Mouse (Mus musculus): ENCODE measurements around the gene Il1rapl2. TPM values are rescaled to one million over a fixed set of nuclear protein-coding genes. Genes with fewer than 3 reads are reported as not detected.

The Il1rapl2 gene
- polyA plus RNA-seq, 1 experiment from 2014 or later, result 0.04 TPM

DNA sequence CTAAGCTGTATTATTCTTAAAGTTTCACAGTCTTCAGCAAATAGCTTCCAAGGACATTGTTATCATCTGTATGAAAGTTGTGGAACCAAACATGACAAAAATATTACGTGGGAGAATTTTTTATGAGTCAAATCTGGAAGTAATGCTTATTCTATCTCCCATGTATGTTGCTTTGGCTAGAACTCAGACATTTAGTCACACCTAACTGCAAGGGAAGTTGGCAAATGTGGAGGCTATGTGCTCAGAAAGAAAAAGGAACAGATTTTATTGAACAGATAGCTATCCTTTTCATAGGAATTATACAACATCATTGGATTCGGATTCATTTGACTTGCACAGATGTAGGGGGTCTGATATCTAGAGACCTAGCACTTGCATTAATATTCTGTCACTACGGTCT lies 908.1 kb downstream of the Il1rapl2 start:
- no peak for ATAC-seq (ENCODE audit: low read depth)
- H3K4me1 ChIP-seq (replicated peaks; ENCODE audit: control insufficient read depth, insufficient read depth, low read length), result no peaks in the 10 kb centered on the region

DNA sequence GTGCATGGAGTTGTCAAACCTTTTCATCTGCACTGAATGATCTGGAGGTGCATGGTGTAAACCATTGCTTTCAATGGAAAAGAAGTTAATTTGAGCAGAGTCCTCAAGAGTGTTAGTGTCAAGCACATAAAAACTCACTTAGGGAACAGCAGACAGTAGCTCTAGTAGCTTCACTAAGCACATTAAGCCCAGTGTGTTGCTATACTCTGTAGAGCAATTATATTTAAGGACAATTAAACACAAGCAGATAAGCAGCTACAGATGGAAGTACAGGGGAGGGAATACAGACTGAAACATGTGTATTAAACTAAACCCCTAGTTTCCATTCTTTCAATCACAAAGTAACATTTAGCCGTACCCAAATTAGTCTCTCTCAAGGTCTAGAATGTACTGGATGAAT lies 930.1 kb downstream of the Il1rapl2 start:
- H3K4me1 ChIP-seq (replicated peaks; ENCODE audit: control insufficient read depth, insufficient read depth, low read length), result no peaks in the 10 kb centered on the region
- no peak overlapping the region for H3K27ac ChIP-seq (ENCODE audit: low read length)
- 90% methylated on average over 1 of the region's 1 CpGs for WGBS
- H3K4me2 ChIP-seq (ENCODE audit: low read depth, low read length), result no peak overlapping the region
- no peaks in the 10 kb centered on the region for H3K27me3 ChIP-seq (ENCODE audit: control insufficient read depth, insufficient read depth, low read depth, low read length)
- H3K9me3 ChIP-seq (ENCODE audit: control insufficient read depth, low read length), result no peaks in the 10 kb centered on the region
- no peak overlapping the region for H3K4me3 ChIP-seq (ENCODE audit: low read length)
- no peak overlapping the region for H3K9ac ChIP-seq (ENCODE audit: low read length)
- ATAC-seq (ENCODE audit: low read depth), result no peak
- no peaks in the 10 kb centered on the region for H3K36me3 ChIP-seq (ENCODE audit: control insufficient read depth, insufficient read depth, low read length)

More for the DNA sequence above, 908.1 kb downstream of the Il1rapl2 start:
- Histone ChIP-seq H3K4me3 (ENCODE audit: low read length) (no peak overlapping the region), H3K4me2 (ENCODE audit: low read depth, low read length) (no peak overlapping the region), H3K27ac (ENCODE audit: low read length) (no peak overlapping the region), H3K9me3 (ENCODE audit: control insufficient read depth, low read length) (no peaks in the 10 kb centered on the region), H3K9ac (ENCODE audit: low read length) (no peak overlapping the region), H3K36me3 (ENCODE audit: control insufficient read depth, insufficient read depth, low read length) (no peaks in the 10 kb centered on the region), H3K27me3 (ENCODE audit: control insufficient read depth, insufficient read depth, low read depth, low read length) (no peaks in the 10 kb centered on the region; the same call in 1 of the 2 replicates)
- WGBS, result 68% methylated on average over 3 of the region's 3 CpGs

DNA sequence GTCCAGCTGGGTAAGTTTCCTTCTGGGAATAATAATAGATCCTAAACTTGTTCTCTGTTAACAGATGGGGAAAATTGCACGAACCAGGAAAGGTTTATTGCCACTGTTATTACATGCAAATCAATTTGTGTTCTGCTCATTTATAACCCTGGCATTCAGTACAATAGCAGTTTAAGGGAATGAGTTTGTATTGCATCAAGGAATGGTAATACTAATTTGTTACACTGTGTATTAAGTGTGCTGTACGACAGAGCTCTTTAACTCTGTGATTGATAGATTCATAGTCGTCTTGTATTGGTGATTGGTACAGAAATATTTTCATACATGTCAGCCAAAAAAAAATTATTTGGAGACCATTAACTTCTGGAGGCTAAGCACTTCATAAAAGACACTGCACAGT lies 934.6 kb downstream of the Il1rapl2 start:
- Histone ChIP-seq H3K9me3 (ENCODE audit: control insufficient read depth, low read length) (no peaks in the 10 kb centered on the region), H3K27ac (ENCODE audit: low read length) (no peak overlapping the region), H3K27me3 (ENCODE audit: control insufficient read depth, insufficient read depth, low read depth, low read length) (no peaks in the 10 kb centered on the region), H3K4me2 (ENCODE audit: low read depth, low read length) (no peak overlapping the region), H3K36me3 (ENCODE audit: control insufficient read depth, insufficient read depth, low read length) (no peaks in the 10 kb centered on the region), H3K4me3 (ENCODE audit: low read length) (no peak overlapping the region), H3K9ac (ENCODE audit: low read length) (no peak overlapping the region), H3K4me1 (replicated peaks; ENCODE audit: control insufficient read depth, insufficient read depth, low read length) (no peaks in the 10 kb centered on the region)
- ATAC-seq (ENCODE audit: low read depth), result no peak
- 57% methylated on average over 3 of the region's 3 CpGs for WGBS

DNA sequence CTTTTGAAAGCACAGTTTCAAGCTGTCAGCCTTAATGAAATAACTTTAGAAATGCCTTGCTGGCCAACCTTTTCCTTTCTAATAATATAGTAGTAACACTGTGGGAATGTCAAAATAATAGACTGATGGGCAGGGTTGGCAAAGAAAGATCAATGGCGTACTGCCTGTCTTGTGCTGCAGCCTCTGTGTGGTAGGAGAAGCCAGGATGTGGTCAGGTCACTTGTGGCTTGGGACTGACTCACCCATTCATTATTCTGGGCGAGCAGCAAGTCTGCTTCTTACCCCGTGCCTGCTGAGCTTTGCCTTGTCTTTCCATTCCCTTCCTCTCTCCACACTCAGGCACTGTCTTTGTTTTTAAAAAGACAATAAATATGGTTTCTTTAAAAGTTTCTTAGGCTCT lies 1049.7 kb downstream of the Il1rapl2 start:
- Histone ChIP-seq H3K9ac (ENCODE audit: low read length) (no peak overlapping the region), H3K36me3 (ENCODE audit: control insufficient read depth, insufficient read depth, low read length) (no peaks in the 10 kb centered on the region), H3K4me2 (ENCODE audit: low read depth, low read length) (no peak overlapping the region), H3K4me1 (replicated peaks; ENCODE audit: control insufficient read depth, insufficient read depth, low read length) (no peaks in the 10 kb centered on the region), H3K4me3 (ENCODE audit: low read length) (no peak overlapping the region), H3K27me3 (ENCODE audit: control insufficient read depth, insufficient read depth, low read depth, low read length) (no peaks in the 10 kb centered on the region), H3K9me3 (ENCODE audit: control insufficient read depth, low read length) (no peaks in the 10 kb centered on the region), H3K27ac (ENCODE audit: low read length) (no peak overlapping the region)
- no peak for ATAC-seq (ENCODE audit: low read depth)
- 46% methylated on average over 3 of the region's 3 CpGs for WGBS

DNA sequence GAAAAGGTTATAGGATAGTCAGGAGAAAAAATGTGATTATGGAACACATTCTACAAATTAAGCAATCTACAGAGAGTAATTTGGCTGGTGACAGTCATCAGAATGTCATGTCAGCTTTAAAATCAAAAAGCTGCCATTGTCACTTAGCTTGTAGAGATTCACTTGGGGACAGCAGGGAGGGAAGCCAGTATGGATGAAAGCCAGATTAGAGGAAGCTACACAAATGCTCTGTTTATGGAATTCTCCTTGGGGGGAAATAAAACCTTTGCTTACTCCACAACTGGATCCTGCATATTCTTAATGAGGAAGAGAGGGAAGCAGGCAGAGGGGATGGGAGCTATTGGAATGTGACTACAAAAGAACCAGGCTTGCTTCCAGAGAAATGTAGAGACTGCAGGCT lies 1054.9 kb downstream of the Il1rapl2 start:
- H3K9ac ChIP-seq (ENCODE audit: low read length), result no peak overlapping the region
- no peaks in the 10 kb centered on the region for H3K27me3 ChIP-seq (ENCODE audit: control insufficient read depth, insufficient read depth, low read depth, low read length)
- H3K4me2 ChIP-seq (ENCODE audit: low read depth, low read length), result no peak overlapping the region
- H3K9me3 ChIP-seq (ENCODE audit: control insufficient read depth, low read length), result no peaks in the 10 kb centered on the region
- H3K36me3 ChIP-seq (ENCODE audit: control insufficient read depth, insufficient read depth, low read length), result no peaks in the 10 kb centered on the region
- ATAC-seq (ENCODE audit: low read depth), result no peak
- no peak overlapping the region for H3K4me3 ChIP-seq (ENCODE audit: low read length)
- H3K27ac ChIP-seq (ENCODE audit: low read length), result no peak overlapping the region
- H3K4me1 ChIP-seq (replicated peaks; ENCODE audit: control insufficient read depth, insufficient read depth, low read length), result no peaks in the 10 kb centered on the region

DNA sequence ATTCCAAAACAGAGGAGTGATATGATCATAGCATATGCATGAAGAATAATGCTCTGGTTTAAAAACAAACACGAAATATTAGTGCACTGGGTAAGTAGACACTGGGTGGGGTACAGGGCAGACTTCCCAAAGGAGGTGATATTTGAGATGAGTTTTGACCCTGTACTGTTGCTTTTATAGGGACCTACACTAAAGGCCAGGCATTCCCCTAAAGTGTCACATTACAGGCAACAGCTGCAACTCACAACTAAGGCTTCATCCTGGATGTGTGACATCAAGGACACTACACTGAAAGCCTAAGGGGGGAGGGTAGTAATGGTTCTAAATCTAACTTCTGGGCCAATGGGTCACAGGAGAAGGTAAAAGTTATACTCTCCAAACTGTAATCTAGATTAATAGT lies 1152.0 kb downstream of the Il1rapl2 start:
- H3K36me3 ChIP-seq (ENCODE audit: control insufficient read depth, insufficient read depth, low read length), result no peaks in the 10 kb centered on the region
- H3K9me3 ChIP-seq (ENCODE audit: control insufficient read depth, low read length), result no peaks in the 10 kb centered on the region
- no peak overlapping the region for H3K9ac ChIP-seq (ENCODE audit: low read length)
- H3K4me1 ChIP-seq (replicated peaks; ENCODE audit: control insufficient read depth, insufficient read depth, low read length), result no peaks in the 10 kb centered on the region
- no peak overlapping the region for H3K4me3 ChIP-seq (ENCODE audit: low read length)
- no peak for ATAC-seq (ENCODE audit: low read depth)
- WGBS, result 24% methylated on average over 1 of the region's 1 CpGs
- no peak overlapping the region for H3K27ac ChIP-seq (ENCODE audit: low read length)
- no peaks in the 10 kb centered on the region for H3K27me3 ChIP-seq (ENCODE audit: control insufficient read depth, insufficient read depth, low read depth, low read length)
- no peak overlapping the region for H3K4me2 ChIP-seq (ENCODE audit: low read depth, low read length)

DNA sequence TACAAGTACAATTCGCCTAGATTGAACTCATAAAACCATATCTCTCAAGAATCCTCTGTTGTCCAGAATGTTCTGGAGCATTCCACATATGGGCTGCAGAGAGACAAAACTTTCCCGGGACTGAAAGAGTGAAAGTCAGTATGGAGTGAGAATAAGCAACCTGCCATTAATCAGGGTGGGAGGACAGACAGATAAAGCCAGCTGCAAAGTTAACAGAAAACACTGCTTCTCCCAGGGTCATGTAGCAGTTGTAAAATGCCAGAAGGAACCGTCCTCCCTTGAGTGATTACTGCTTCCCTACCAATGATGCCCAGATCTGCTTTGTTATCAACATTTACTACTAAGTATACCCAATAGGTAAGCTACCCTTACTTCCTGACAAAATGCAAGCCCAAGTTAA lies 1230.5 kb downstream of the Il1rapl2 start:
- Histone ChIP-seq H3K4me3 (ENCODE audit: low read length) (no peak overlapping the region), H3K4me1 (replicated peaks; ENCODE audit: control insufficient read depth, insufficient read depth, low read length) (no peaks in the 10 kb centered on the region), H3K27me3 (ENCODE audit: control insufficient read depth, insufficient read depth, low read depth, low read length) (no peaks in the 10 kb centered on the region), H3K9ac (ENCODE audit: low read length) (no peak overlapping the region), H3K9me3 (ENCODE audit: control insufficient read depth, low read length) (no peaks in the 10 kb centered on the region), H3K27ac (ENCODE audit: low read length) (no peak overlapping the region), H3K36me3 (ENCODE audit: control insufficient read depth, insufficient read depth, low read length) (no peaks in the 10 kb centered on the region), H3K4me2 (ENCODE audit: low read depth, low read length) (no peak overlapping the region)
- no peak for ATAC-seq (ENCODE audit: low read depth)
- WGBS, result 36% methylated on average over 3 of the region's 3 CpGs

DNA sequence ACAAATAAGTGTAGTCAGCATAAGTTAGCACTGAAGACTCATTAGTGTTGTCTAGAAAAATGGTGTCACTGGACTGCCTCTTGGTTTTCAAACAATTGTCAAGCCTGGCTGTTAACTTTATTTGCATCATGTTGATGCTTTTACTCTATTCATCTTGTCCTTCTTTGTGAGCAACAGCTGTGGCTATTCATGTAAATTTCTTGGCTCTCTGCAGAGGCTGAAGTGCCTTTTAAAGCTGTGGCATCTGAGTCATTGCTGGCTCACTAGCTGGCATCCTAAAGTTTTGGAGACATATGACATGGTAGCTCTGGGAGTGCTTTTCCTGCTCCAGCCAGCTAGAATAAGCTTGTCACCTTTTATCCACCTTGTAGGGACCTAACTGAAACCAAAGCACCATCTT lies 1261.5 kb downstream of the Il1rapl2 start:
- Histone ChIP-seq H3K4me1 (replicated peaks; ENCODE audit: control insufficient read depth, insufficient read depth, low read length) (no peaks in the 10 kb centered on the region), H3K4me3 (ENCODE audit: low read length) (no peak overlapping the region), H3K9me3 (ENCODE audit: control insufficient read depth, low read length) (no peaks in the 10 kb centered on the region), H3K4me2 (ENCODE audit: low read depth, low read length) (no peak overlapping the region), H3K27ac (ENCODE audit: low read length) (no peak overlapping the region), H3K36me3 (ENCODE audit: control insufficient read depth, insufficient read depth, low read length) (no peaks in the 10 kb centered on the region), H3K27me3 (ENCODE audit: control insufficient read depth, insufficient read depth, low read depth, low read length) (no peaks in the 10 kb centered on the region), H3K9ac (ENCODE audit: low read length) (no peak overlapping the region)
- ATAC-seq (ENCODE audit: low read depth), result no peak

DNA sequence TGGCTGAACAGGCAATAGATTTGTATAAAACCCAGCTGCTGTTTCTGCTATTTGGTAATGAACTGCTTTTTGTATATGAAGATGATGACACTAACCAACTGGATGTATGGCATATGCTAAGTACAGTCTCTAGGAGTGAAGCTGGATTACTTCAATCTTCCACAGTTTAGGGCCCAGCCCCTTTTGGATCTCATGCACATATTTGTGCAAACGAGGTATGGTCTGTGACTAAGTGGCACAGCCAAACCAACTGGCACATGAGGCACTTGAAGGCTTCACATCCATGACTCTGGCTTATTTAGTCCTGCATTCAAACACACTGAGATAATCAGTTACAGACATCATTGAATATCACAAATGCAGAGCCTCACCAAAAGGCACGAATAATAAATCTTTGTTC lies 1263.5 kb downstream of the Il1rapl2 start:
- ATAC-seq (ENCODE audit: low read depth), result no peak
- H3K9me3 ChIP-seq (ENCODE audit: control insufficient read depth, low read length), result no peaks in the 10 kb centered on the region
- H3K27me3 ChIP-seq (ENCODE audit: control insufficient read depth, insufficient read depth, low read depth, low read length), result no peaks in the 10 kb centered on the region
- H3K4me3 ChIP-seq (ENCODE audit: low read length), result no peak overlapping the region
- H3K9ac ChIP-seq (ENCODE audit: low read length), result no peak overlapping the region
- H3K36me3 ChIP-seq (ENCODE audit: control insufficient read depth, insufficient read depth, low read length), result no peaks in the 10 kb centered on the region
- no peak overlapping the region for H3K4me2 ChIP-seq (ENCODE audit: low read depth, low read length)
- H3K27ac ChIP-seq (ENCODE audit: low read length), result no peak overlapping the region
- H3K4me1 ChIP-seq (replicated peaks; ENCODE audit: control insufficient read depth, insufficient read depth, low read length), result no peaks in the 10 kb centered on the region
- WGBS, result 57% methylated on average over 2 of the region's 2 CpGs

DNA sequence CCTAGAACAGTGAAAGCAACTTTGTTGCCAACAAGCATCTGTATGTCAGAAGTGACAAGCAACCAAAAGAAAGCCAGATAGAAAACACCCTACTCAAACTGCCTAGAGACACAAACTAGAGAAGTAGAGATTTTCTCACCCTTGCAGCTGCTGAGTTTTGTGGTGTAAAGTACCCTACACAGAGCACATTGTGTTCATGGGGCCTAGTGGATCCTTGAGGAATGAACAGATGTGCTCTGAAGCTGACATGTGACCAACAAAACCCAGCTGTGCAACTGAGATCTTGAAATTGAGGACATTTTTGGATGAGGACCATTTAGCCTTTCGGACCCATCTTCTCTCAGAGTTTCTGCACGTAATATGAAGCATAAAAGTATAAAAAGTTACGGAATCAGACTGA lies 1268.0 kb downstream of the Il1rapl2 start:
- H3K36me3 ChIP-seq (ENCODE audit: control insufficient read depth, insufficient read depth, low read length), result no peaks in the 10 kb centered on the region
- WGBS, result 69% methylated on average over 3 of the region's 3 CpGs
- no peak overlapping the region for H3K4me3 ChIP-seq (ENCODE audit: low read length)
- H3K4me1 ChIP-seq (replicated peaks; ENCODE audit: control insufficient read depth, insufficient read depth, low read length), result no peaks in the 10 kb centered on the region
- H3K9ac ChIP-seq (ENCODE audit: low read length), result no peak overlapping the region
- no peaks in the 10 kb centered on the region for H3K9me3 ChIP-seq (ENCODE audit: control insufficient read depth, low read length)
- no peaks in the 10 kb centered on the region; the same call in 1 of the 2 replicates for H3K27me3 ChIP-seq (ENCODE audit: control insufficient read depth, insufficient read depth, low read depth, low read length)
- no peak overlapping the region for H3K4me2 ChIP-seq (ENCODE audit: low read depth, low read length)
- ATAC-seq (ENCODE audit: low read depth), result peak; percentile 81
- H3K27ac ChIP-seq (ENCODE audit: low read length), result no peak overlapping the region

Measured in lung, embryonic 16.5 days (tissue).